Mouse (Mus musculus): ENCODE results near the gene Ppp3cb.
"Not testable (repeated sequence)": the region's sequence is repeated elsewhere in the genome, so short reads cannot be mapped to it uniquely, and the experiment has no call there.

Gene Ppp3cb

DNA sequence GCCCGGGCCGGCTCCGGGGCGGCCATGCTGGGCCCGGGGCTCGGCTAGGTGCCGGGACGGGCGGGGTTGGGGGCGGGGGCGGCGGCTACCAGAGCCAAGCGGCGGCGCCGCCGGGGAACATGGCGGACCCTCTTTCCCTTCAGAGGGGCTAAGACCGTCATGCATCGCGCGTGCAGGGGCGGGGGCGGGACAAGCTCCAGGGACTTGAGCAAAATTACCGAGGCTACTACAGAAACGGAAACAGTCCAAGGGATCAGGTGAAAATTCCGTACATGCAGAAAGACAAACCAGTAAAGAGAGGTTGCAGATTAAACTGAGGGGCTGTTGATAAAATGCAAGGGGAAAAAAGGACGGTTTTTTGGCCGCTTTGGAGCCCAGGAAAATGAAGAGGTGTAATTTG lies at the start of gene Ppp3cb:
TSS of gene Ppp3cb (minus strand) at position 159 of the 400 bp plus-strand sequence.
- DNase-seq: peak; percentile 82

DNA sequence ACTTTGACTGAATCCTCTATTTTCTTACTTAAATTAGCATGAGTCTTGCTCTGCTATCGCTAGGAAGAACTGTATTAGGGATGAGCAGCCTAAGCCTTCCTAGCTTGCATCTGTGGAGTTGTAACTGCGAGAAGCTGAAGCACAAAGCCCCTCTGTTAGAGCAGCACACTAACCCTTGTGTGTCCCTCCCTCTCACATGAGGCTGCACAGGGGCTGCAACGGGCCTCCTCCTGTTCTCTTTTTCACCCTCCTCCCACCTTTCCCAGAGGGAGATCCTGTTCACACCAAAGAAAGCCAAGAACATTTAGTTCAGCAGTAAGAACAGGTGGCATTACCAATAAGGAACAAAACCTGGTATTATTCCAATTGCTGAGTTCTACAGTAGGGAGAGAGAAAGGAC lies 49.4 kb upstream of the Ppp3cb start:
- peak; percentile 68 for DNase-seq

DNA sequence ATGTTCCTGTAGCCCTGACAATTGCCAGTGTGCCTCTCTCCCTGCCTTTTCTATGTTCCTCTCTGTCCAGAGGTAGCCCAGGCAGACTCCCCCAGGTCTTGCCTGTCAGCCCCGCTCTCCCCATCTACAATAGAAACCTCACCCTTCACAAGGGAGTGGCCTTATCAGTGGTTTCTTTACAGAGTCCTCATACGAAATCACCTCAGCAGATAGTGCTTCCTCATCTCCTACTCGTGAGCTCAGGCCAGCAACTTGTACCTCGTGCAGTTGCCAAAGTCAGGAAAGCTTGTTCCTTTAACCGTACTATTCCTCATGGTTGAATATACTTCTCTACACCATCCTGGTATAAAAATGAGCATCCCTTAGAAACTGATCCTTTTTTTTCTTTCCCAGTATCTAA lies 41.1 kb upstream of the Ppp3cb start:
- no peak for DNase-seq

DNA sequence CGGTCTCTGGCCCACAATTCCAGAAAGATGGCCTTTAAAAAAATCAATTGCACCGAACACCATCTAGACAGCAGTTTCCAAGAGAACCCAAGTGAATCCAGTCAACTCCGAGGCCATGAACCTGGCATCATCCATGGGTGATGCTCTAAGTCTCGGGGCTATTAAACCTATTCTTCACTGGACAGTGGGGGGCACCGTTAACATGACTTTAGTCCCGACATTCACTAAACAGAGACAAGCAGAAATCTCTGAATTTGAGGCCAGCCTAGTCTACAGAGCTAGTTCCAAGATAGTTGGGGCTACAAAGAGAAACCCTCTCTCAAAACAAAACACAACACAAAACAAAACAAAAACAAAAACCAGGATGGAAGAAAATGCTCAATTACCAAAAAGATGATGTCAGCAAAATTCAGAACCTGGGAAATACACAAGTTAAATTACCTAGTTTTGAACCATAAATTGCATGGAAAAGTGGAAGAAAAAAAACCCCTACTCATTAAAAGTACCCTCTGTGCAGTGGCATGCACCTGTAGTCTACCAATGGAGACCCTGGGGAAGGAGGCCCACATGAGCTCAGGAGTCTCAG lies 32.5 kb upstream of the Ppp3cb start:
- DNase-seq: no peak

DNA sequence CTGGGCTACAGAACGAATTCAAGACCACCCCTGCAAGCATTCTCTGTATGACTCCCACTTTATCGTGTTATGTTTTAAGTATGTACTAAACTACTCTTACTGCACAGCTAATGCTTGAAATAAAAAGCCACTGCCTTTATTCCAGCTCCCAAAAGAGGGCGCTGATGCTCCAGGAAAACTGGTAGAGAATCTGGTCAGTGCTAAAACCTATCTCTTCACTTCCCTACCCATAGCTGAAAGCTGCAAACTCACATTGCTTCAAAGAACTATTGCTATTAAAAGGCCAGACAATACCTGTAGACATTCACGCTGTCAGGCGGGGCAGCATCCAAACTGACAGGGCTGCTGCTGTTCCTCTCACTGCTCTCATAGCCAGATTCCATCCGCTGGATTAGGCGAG lies 29.8 kb upstream of the Ppp3cb start:
- DNase-seq: peak; percentile 81

DNA sequence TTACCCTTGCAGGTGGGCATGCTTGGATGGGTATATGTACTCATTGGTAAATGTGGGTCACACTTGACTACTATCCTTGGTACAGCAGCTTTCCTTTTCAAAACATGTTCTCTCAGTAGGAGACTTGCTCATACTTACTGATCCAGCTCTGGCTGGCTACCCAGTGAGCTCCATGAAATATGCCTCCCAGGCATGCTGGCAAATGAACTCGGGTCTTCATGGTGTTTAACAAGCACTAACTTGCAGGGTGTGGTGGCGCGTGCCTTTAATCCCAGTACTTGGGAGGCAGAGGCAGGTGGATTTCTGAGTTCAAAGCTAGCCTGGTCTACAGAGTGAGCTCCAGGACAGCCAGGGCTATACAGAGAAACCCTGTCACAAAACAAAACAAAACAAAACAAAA lies 26.8 kb upstream of the Ppp3cb start:
- not testable (repeated sequence) for DNase-seq

DNA sequence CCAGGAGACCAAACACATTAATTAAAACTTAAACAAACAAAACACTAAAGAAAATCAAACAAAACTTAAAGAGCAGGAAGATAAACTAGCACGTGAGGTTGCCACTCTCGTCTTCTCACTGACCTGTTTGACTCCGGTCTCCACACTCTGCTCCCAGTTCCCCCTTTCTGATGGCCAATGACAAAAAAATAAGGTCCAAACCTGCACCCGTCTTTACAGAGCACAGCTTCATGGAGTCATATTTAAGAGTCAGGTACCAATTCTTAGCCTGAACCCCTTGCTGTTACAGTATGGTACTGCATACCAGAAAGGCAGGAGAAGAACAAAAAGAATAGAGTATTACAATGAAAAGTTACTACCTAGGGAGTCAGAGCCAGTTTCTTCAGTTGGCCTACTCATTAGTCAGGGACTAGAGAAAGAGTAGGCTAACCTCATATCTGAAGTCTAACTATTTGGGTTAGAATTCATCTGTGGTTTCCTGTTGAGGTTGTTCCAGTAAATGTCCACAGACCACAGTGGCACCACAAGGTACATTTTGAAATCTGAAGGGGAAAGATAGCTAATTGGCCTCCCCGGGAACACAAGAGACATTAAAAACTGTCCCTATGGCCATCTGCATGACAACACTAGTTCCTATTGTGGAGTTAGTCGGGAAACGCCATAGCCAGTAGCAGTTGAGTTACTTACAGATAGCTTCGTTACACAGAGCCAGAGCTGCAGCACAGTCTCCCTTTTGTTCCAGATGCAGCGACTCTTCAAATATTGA lies 19.1 kb upstream of the Ppp3cb start:
- DNase-seq: no peak

DNA sequence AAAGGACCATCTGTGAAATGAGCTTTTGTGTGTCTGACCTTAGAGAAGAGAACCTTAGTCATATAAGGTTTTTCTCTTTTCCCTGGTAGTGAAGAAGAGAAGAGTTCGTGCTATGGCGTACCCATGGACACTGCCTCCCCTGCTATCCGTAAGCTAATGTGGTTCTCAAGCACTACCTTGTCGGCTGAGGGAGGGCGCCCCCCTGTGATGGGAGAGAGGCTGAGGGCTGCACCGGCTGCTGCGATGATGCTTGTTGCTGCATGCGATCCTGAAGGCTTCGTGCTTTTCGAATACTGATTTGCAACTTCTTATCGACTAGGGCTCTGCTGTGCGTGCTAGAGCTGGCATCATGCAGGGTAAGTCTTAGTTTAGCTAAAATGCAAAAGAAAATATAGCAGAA lies 18.3 kb upstream of the Ppp3cb start:
- DNase-seq: no peak

DNA sequence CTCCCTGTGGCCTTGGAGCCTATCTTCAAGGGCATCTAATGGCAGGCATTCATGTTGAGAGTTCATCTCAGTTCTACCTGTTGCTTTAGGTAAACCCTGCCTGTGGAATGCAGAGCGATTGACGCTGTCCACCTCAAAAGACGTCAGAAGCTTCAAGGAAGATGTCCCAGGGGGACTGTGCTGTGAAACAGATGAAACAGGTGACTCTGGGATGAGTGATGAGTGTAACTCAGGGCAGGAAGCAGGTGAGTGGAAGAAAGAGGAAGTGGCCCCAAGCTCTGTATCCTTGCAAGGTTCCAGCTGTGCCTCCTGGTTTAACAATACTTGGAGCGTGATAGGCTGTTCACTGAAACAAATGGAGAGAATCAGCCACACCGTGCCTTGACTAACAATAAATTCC lies 15.5 kb upstream of the Ppp3cb start:
- no peak for DNase-seq

DNA sequence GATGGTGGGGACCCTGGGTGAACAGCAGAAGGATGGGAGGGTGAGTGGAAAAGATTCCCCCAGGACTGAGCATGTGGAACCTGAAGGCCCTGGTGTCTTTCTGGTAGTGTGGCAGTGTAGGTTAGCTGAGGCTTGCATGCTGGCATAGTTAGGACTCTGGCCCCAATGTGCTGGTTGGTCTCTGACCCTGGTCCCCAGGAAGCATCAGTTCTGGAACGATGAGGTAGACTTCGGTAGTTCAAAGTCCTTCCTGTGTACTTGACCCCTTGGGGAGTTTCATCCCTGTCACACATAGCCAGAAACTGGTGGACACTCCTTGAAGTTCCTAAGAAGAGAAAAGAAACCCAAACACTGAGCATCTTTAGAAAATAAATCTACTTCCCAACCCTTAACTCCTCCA lies 3.8 kb upstream of the Ppp3cb start:
- DNase-seq: no peak

DNA sequence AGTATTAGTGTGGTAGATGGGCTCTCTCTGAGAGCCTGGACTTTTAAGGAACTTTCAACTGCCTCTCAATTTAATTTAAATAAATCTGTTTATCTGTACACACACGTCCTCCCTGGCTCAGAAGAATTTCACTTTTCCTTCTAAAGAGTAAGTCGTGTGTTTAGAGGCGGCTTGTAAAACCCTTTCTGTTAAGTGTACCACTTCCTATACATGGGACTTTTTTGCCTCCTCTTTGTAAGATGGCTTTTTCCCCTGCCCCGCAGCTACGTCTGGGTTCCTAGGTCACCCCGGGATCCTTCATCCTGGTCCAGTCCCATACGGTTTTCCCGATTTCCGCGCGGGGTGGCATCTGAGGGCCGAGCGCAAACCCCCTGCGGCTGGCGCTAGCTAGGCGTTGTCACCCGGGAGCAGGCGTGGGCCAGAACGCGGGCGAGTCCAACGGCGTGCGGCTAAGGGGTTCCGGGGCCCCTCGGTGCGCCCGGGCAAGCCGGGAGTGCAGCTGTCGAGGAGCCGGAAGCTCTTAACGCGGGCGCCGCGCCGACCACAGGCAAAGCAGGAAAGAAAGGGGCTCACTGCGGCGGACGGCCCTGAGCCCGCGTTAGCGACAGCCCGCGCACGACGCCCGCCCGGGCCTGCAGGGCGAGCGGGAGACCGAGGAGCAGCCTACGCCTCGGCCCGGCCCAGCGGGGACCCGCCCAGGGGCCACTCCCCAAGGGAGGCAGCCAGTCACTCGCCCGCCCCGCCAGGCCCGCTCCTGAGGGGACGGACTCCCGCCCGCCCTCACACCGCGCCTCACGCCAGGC lies 643 bp downstream of the Ppp3cb start:
- DNase-seq: peak; percentile 77

DNA sequence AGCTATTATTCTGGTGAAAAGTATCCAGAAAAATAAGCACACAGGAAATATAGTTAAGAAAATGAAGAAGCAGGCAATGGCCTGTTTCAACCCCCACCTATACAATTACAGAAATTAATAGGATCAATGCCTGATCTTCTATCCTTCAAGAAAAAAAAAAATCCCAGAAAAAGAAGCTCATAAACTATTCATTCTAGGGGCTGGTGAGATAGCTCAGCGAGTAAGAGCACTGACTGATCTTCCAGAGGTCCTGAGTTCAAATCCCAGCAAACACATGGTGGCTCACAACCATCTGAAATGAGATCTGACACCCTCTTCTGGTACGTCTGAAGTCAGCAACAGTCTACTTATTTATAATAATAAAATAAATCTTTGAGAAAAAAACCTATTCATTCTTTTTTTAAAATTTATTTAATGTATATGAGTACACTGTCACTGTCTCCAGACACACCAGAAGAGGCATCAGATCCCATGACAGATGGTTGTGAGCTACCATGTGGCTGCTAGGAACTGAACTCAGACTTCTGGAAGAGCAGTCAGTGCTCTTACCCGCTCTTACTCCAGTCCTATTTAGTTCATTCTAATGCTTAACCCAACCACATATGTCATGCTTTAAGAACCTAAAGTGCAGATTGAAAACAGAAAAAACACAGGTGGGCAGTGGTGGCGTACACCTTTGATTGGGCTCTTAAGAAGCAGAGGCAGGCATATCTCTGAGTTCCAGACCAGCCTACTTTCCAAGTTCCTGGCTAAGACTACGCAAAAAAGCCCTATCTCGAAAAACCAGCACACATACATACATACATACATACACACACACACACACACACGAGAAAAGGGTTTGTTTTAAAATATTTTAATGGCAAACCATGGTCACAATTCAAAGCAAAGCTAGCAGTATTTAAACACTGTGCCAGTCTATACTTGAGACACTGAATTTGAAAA lies 1.6 kb downstream of the Ppp3cb start:
- no peak for DNase-seq

DNA sequence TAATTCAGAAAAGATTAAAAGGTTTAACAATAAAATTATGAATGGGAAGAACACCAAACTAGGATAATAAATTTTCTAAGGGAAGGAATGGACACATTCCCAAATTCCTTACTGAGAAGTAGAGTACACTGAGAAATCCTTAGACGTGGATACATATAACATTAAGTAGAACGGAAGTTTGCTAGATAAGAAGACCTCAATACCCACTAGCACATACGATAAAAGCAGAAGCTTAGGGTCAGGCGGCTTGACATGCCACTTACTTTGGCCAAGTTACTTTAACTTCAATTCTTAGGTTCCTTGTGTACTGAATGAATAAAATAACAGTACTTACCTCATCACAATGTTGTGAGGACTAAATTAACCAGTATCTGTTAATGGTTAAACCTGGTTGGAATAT lies 16.7 kb downstream of the Ppp3cb start:
- no peak for DNase-seq

DNA sequence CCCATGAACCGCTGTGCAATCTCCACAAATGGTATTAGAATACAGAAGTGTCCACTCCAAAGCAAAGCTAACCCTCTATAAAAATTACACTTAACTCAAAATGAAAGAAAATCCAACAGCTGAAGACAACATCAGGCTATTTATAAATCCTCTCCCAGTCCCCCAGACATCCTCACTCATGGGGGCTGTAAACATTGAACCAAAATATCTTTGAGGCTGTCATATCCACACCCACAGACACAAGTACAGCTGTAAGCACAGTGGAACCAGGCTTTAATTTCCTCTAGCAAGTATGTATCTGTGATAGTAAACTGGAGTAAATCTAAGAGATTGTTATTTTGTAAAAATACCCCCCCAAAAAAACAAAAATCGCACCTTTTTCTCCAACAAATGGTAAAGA lies 26.2 kb downstream of the Ppp3cb start:
- DNase-seq: no peak

DNA sequence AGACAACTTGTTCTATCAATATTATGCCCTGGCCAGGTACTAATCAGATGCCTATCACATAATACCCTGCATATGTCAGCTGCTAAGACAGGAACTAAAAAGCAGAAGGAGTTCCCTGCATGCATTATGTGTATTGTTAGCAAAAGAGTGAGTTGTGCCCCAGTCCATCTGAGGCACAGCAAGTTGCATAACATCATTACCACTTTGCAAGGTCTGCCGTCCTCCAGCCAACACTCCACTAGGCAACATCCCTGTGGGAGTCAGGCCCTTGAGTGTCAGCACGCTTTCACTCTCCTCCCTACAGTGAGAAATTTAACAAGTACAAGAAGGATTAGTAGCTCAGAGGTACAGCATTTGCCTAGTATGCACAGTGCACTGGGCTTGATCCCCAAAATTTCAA lies 37.9 kb downstream of the Ppp3cb start:
- DNase-seq: no peak

DNA sequence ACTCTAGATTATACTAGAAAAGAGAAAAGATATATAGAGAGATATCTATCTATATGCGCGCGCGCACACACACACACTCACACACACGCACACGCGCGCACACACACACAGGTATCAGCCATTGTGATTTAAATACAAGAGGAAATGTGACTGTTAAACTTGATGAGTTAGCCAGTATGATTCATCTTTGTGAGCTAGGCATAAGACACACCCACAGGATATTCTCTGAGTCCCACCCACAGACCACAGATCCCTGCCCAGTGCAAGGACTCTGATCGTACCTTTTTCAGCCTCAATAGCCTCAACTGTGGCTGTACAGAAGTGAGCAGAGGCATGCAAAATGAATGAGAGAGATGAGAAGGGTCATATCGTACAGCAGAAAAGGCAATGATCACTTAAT lies 43.4 kb downstream of the Ppp3cb start:
- DNase-seq: no peak

DNA sequence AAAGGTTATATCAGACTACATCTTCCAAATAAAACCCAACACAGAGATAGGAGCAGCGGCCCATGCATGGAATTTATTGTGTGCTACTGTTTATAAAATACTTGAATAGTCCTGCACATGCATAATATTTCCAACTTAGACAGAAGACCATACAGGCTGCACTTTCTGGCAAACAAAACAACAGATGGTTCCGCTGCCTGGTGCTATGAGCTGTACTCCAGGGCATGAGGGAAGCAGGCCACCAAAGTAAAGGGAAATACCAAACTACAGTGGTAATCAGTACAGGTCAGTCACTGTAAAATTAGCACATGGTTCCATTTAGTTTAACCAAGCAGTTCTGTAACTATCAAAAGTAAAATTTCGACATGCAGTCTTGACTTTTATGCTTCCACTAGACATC lies 46.4 kb downstream of the Ppp3cb start:
- DNase-seq: peak; percentile 67

DNA sequence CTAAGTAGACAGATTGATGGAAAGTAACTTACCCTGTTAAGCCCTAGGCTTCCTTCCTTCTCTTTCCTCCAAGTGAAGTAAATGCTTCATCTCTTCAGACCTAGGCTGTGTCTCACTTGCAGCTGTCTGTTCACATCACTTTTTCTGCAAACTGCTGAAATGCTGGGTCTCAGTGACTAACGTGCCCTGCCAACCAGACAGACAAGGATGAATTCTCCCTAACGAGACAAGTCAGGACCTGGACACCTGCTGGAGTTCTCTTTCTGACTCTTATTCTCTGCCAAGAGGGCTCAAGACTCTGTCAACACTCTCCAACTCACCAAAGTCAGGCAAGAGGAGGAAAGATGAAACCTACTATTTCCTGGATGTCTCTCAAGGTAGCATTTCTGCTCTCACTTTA lies 49.8 kb downstream of the Ppp3cb start, which contains the start of gene Mss51:
TSS of gene Mss51 (minus strand) at position 299 of the 400 bp plus-strand sequence.
- no peak for DNase-seq

DNA sequence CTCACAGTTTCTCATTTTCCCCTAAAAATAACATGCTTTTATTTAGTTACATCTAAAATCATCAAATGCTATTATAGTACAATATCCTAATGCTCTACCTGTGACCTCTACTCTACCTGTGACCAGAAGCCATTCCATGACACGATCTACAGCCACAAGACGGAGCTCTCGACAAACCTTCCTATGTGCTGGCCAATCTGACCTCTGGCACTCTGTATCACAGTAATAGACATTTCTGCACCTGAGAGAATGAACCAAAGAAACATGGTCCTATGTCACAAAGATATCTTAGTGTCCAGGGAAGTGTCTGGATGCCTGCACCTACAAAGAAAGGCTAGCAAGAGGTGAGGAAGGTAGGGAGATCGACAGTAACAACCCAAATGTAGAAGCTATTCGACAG lies 60.3 kb downstream of the Ppp3cb start:
- DNase-seq: no peak

DNA sequence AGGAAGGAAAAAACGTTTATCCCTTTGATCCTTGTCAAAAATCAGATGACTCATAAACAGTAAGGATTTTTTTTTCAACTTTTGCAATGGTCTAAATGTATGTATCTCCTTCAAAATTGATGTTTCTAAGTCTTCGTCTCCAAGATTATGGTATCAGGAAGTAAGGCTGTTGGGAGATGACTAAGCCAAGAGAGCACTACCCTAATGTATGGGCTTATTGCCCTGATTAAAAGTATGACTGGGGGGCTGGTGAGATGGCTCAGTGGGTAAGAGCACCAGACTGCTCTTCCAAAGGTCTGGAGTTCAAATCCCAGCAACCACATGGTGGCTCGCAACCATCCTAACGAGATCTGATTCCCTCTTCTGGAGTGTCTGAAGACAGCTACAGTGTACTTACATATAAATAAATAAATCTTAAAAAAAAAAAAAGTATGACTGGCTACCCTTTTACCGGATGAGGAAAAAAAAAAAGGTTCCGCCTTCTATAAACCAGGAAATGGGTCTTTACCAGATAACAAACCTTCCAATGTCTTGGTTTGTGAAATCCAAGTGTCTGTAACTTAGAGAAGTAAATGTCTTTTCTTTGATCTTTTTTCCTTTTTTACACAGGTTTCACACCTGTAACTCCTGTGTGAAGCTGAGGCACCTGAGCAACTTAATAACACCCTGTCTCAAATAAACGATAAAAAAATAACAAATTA lies 64.2 kb downstream of the Ppp3cb start:
- DNase-seq: no peak

DNA sequence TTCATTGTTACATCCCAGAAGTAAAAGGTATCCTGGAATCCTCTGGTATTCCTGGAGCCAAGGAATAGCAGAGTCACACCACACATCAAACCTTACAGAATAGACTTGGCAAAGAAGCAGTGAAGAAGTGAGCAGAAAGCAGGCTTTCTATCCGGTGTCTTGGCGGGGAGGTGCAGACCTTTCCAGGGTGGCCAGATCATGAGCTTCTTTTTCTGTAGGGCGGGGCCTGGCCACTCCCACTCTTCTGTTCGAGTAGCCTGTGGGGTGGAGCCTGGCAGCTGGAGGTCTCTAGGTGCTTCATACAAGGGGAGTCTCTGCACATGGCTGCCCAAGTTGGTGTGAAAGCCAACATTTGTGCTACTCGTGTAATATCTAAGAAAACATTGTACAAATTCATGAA lies 65.2 kb downstream of the Ppp3cb start:
- DNase-seq: no peak

DNA sequence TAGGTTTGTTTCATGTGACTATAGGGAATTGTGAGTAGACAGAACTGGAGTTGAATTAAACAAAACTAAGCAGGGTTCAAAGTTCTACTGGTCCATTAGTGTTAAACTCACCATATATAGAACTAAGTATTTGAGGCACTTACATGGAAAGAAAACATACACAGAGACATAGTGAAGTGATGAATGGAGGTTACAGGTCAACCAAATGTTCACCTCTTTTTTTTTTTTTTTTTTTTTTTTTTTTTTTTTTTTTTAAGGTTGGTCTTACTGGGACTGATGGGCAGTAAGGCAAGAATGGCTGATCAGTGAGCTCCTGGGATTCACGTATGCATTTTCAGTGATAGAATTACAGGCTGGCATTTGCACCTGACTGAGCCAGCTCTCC lies 66.2 kb downstream of the Ppp3cb start:
- DNase-seq: no peak

All from cerebellum, adult 9-10 months (tissue).